Mouse (Mus musculus): ENCODE measurements around the gene Bcas1. TPM values are rescaled to one million over a fixed set of nuclear protein-coding genes. Genes with fewer than 3 reads are reported as not detected.

Gene Bcas1
- total and polyA plus RNA-seq, 3 experiments = 0.13 to 0.35 TPM; not detected in 1

- Histone ChIP-seq H3K9ac (ENCODE audit: control insufficient read depth, low read depth, low read length, poor library complexity, severe bottlenecking) (no peak overlapping the region), H3K9me3 (replicated peaks; ENCODE audit: insufficient read depth, low read length) (no peaks in the 10 kb centered on the region), H3K27me3 (ENCODE audit: control insufficient read depth in 1 of 2, insufficient read depth in 2 of 2, low read length in 2 of 2) (no peaks in the 10 kb centered on the region), H3K79me2 (ENCODE audit: control insufficient read depth, insufficient read depth, low read length, poor library complexity) (no peaks in the 10 kb centered on the region), H3K36me3 (ENCODE audit: control insufficient read depth in 1 of 2, insufficient read depth in 2 of 2, low read length in 2 of 2) (no peaks in the 10 kb centered on the region), H3K27ac (ENCODE audit: control insufficient read depth, low read depth, low read length) (no peak overlapping the region), H3K4me1 (ENCODE audit: control insufficient read depth in 1 of 2, insufficient read depth in 2 of 2, low read length in 2 of 2) (no peaks in the 10 kb centered on the region), H3K4me3 (ENCODE audit: control insufficient read depth in 1 of 2, insufficient read depth in 1 of 2, low read depth in 2 of 2, low read length in 2 of 2) (no peak overlapping the region)
- TF ChIP-seq MXI1 (IDR thresholded peaks at IDR 0.05; ENCODE audit: low read depth, low read length) (no peak), CTCF (IDR thresholded peaks at IDR 0.05 in 2 of 3, conservative IDR thresholded peaks at IDR 0.05 in 1 of 3; ENCODE audit: control insufficient read depth in 1 of 3, insufficient read depth in 1 of 3, low read depth in 2 of 3, low read length in 3 of 3, poor library complexity in 1 of 3, severe bottlenecking in 1 of 3) (peak in 2 of 3 experiments; percentile 12 to 21; a peak in 2 of 6 replicates)
- DNase-seq (ENCODE audit: low read depth, low spot score) = peak; percentile 12
These were observed 40.4 kb upstream of the Bcas1 start for GRCm38 (mm10) chr2:170468009-170468408.

GRCm38 (mm10) chr2:170464817-170465216 is 37.2 kb upstream of the Bcas1 start:
- Histone ChIP-seq H3K4me1 (ENCODE audit: control insufficient read depth in 1 of 2, insufficient read depth in 2 of 2, low read length in 2 of 2) (no peaks in the 10 kb centered on the region), H3K9me3 (replicated peaks; ENCODE audit: insufficient read depth, low read length) (no peaks in the 10 kb centered on the region), H3K27ac (ENCODE audit: control insufficient read depth, low read depth, low read length) (no peak overlapping the region), H3K4me3 (ENCODE audit: control insufficient read depth in 1 of 2, insufficient read depth in 1 of 2, low read depth in 2 of 2, low read length in 2 of 2) (no peak overlapping the region), H3K36me3 (ENCODE audit: control insufficient read depth in 1 of 2, insufficient read depth in 2 of 2, low read length in 2 of 2) (no peaks in the 10 kb centered on the region), H3K27me3 (ENCODE audit: control insufficient read depth in 1 of 2, insufficient read depth in 2 of 2, low read length in 2 of 2) (no peaks in the 10 kb centered on the region), H3K79me2 (ENCODE audit: control insufficient read depth, insufficient read depth, low read length, poor library complexity) (no peaks in the 10 kb centered on the region), H3K9ac (ENCODE audit: control insufficient read depth, low read depth, low read length, poor library complexity, severe bottlenecking) (no peak overlapping the region)
- DNase-seq (ENCODE audit: low read depth, low spot score) = no peak
- TF ChIP-seq TAL1 (IDR thresholded peaks at IDR 0.05; ENCODE audit: low read length) (no peak), GATA1 (IDR thresholded peaks at IDR 0.05; ENCODE audit: low read depth, low read length) (no peak), POLR2AphosphoS5 (IDR thresholded peaks at IDR 0.05; ENCODE audit: borderline replicate concordance, low read depth, low read length) (no peak), TBP (IDR thresholded peaks at IDR 0.05; ENCODE audit: low read depth, low read length) (no peak), MEF2A (IDR thresholded peaks at IDR 0.05; ENCODE audit: extremely low read depth, insufficient replicate concordance, low read depth, low read length, poor library complexity, severe bottlenecking) (no peak), RAD21 (IDR thresholded peaks at IDR 0.05; ENCODE audit: low read depth, low read length) (no peak), SMC3 (IDR thresholded peaks at IDR 0.05; ENCODE audit: low read depth, low read length) (no peak), NELFE (IDR thresholded peaks at IDR 0.05; ENCODE audit: low read depth, low read length) (no peak), UBTF (IDR thresholded peaks at IDR 0.05; ENCODE audit: borderline replicate concordance, insufficient read depth, low read depth, low read length) (no peak), ETS1 (IDR thresholded peaks at IDR 0.05; ENCODE audit: low read depth, low read length) (no peak), EP300 (IDR thresholded peaks at IDR 0.05; ENCODE audit: low read depth in 1 of 2, low read length in 2 of 2) (no peak), E2F4 (IDR thresholded peaks at IDR 0.05; ENCODE audit: borderline replicate concordance, low read depth, low read length) (no peak)

GRCm38 (mm10) chr2:170461652-170462051 is 34.0 kb upstream of the Bcas1 start:
- Histone ChIP-seq H3K9ac (ENCODE audit: control insufficient read depth, low read depth, low read length, poor library complexity, severe bottlenecking) (no peak overlapping the region), H3K9me3 (replicated peaks; ENCODE audit: insufficient read depth, low read length) (no peaks in the 10 kb centered on the region), H3K36me3 (ENCODE audit: control insufficient read depth in 1 of 2, insufficient read depth in 2 of 2, low read length in 2 of 2) (no peaks in the 10 kb centered on the region), H3K4me1 (ENCODE audit: control insufficient read depth in 1 of 2, insufficient read depth in 2 of 2, low read length in 2 of 2) (no peaks in the 10 kb centered on the region), H3K79me2 (ENCODE audit: control insufficient read depth, insufficient read depth, low read length, poor library complexity) (no peaks in the 10 kb centered on the region), H3K4me3 (ENCODE audit: control insufficient read depth in 1 of 2, insufficient read depth in 1 of 2, low read depth in 2 of 2, low read length in 2 of 2) (no peak overlapping the region), H3K27me3 (ENCODE audit: control insufficient read depth in 1 of 2, insufficient read depth in 2 of 2, low read length in 2 of 2) (no peaks in the 10 kb centered on the region), H3K27ac (ENCODE audit: control insufficient read depth, low read depth, low read length) (no peak overlapping the region)
- TF ChIP-seq ELF1 (IDR thresholded peaks at IDR 0.05; ENCODE audit: low read depth, low read length) = no peak
- TF ChIP-seq MYC (IDR thresholded peaks at IDR 0.05; ENCODE audit: low read depth, low read length) = no peak
- TF ChIP-seq TCF12 (IDR thresholded peaks at IDR 0.05; ENCODE audit: low read depth, low read length) = no peak
- TF ChIP-seq MXI1 (IDR thresholded peaks at IDR 0.05; ENCODE audit: low read depth, low read length) = no peak
- TF ChIP-seq USF1 (IDR thresholded peaks at IDR 0.05; ENCODE audit: low read depth, low read length) = no peak
- no peak for TF ChIP-seq UBTF (IDR thresholded peaks at IDR 0.05; ENCODE audit: borderline replicate concordance, insufficient read depth, low read depth, low read length)
- no peak for TF ChIP-seq CHD1 (IDR thresholded peaks at IDR 0.05; ENCODE audit: low read depth, low read length)
- TF ChIP-seq ZMIZ1 (IDR thresholded peaks at IDR 0.05; ENCODE audit: low read depth, low read length) = no peak
- TF ChIP-seq JUND (IDR thresholded peaks at IDR 0.05; ENCODE audit: low read depth, low read length) = no peak
- no peak for TF ChIP-seq TBP (IDR thresholded peaks at IDR 0.05; ENCODE audit: low read depth, low read length)
- no peak for TF ChIP-seq MAZ (IDR thresholded peaks at IDR 0.05; ENCODE audit: low read depth, low read length)
- TF ChIP-seq POLR2AphosphoS2 (IDR thresholded peaks at IDR 0.05; ENCODE audit: low read length) = no peak
- TF ChIP-seq MYB (IDR thresholded peaks at IDR 0.05; ENCODE audit: low read depth, low read length) = no peak
- TF ChIP-seq RCOR1 (IDR thresholded peaks at IDR 0.05; ENCODE audit: low read depth, low read length) = no peak
- TF ChIP-seq NELFE (IDR thresholded peaks at IDR 0.05; ENCODE audit: low read depth, low read length) = no peak
- DNase-seq (ENCODE audit: low read depth, low spot score) = no peak

Data from MEL (cell line).